Mouse (Mus musculus) G1E-ER4 (cell line): ENCODE data around the gene Paf1. TPM values are rescaled to one million over a fixed set of nuclear protein-coding genes. Genes with fewer than 3 reads are reported as not detected.

Experiments
- GATA1 ChIP-seq: IDR thresholded peaks from one replicate; pipeline ENCODE4 v1.8.0; 2012; ENCODE audit warnings: low read length, inconsistent platforms
- polyA plus RNA-seq: library from polyadenylated mRNA; stranded (reverse); fragments of >175 nt; gene quantifications from 2 replicates; pipeline ENCODE4 v1.2.3, GENCODE M21; 2012

Gene Paf1
- polyA plus RNA-seq, 1 experiment = 229 TPM

- no peak for TF ChIP-seq GATA1
These were observed 43.6 kb downstream of the Paf1 start for GRCm38 (mm10) chr7:28436271-28436904.

DNA sequence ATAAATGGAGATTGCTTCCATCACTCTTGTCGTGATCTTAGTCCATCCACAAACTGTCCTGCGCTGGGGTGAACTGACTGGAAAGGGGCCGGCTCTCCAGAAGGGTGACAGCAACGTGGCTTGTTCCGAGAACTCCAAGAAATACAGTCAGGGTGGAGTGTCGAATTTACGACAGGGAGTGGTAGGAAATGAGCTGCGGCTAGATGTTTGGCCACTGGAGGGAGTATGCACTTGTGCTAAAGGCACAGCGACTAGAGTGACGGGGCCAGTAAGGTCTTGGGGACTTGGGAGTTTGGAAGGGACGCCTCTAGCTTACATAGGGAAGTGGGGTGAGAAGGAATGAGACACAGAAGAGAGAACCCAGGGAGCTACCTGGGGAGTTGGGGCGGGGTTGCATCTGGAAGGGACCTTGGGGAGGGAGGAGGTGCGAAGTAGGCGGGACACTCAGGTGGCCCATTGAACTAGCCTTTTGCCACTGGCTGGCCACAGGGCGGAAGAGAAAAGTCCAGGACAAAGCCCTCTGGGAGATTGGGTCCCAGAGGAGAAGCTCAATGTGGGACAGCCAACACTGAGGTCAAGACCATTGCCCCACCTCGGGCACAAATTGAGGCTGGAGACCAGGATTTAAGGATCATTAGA lies 44.3 kb downstream of the Paf1 start, which contains the start of gene Gmfg:
Gmfg (plus strand) TSS at position 516 of the 639 bp plus-strand sequence.
- no peak for TF ChIP-seq GATA1

DNA sequence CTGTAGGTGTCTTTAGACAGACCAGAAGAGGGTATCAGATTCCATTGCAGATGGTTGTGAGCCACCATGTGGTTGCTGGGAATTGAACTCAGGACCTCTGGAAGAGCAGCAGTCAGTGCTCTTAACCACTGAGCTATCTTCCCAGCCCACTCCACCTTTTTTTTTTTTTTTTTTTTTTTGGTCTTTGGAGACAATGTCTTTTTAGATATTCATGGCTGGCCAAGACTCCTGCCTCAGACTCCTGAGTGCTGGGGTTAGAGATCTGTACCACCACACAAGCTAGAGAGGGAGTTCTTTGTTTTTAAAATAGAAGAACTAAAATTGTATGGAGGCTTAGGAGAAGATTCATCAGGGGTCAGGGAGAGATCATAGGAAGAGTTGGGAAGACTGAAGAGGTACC lies 45.2 kb downstream of the Paf1 start:
- TF ChIP-seq GATA1 = no peak

DNA sequence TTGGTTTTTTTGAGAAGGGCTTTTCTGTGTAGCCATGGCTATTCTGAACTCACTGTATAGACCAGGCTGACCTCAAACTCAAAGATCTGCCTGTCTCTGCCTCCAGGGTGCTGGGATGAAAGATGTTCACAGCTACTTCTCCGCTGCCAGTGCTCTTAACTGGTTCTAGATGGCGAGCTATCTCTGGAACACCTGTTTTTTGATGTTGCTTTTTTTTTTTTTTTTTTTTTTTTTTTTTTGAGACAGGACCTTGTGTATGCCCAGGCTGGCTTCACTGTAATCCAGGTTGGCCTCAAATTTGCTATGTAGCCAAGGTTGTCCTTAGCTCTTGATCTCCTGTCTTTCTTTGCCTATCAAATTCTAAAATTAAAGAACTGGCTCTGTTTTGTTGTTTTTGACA lies 46.0 kb downstream of the Paf1 start:
- no peak for TF ChIP-seq GATA1

- TF ChIP-seq GATA1 = no peak
These were observed 48.0 kb downstream of the Paf1 start for GRCm38 (mm10) chr7:28440739-28441138.

GRCm38 (mm10) chr7:28441776-28442485 lies 49.2 kb downstream of the Paf1 start:
- no peak for TF ChIP-seq GATA1

- no peak for TF ChIP-seq GATA1
These were observed 49.9 kb downstream of the Paf1 start for GRCm38 (mm10) chr7:28442688-28443087.

DNA sequence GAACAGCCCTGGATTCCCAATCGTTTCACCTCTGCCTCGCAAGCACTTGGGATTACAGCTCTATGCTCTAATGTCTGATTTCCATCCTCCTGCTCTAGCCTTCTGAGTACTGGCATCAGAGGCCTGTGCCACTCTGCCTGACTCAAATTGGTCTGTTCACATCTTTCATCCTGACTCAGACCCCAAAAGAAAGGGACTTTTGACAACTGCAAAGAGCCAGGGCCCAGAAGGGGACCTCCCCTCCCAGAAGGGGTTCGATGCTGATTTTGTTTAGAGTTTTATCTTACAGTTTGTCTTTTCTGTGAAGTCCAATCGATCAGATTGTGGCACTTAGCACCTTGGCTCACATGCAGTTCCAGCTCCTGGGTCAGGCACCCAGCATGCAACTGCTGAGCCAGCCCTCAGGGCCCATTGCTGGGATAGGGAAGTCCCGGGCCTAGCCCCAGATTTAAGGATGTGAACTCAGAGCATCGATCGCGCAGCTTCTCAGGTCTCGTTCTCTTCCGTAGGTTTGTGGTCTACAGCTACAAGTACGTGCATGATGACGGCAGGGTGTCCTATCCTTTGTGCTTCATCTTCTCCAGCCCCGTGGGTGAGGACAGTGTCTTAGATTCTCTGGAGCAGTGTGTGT lies 51.7 kb downstream of the Paf1 start:
- no peak for TF ChIP-seq GATA1

GRCm38 (mm10) chr7:28446446-28446845 lies 53.7 kb downstream of the Paf1 start:
- TF ChIP-seq GATA1 = no peak

GRCm38 (mm10) chr7:28447101-28447830 lies 54.5 kb downstream of the Paf1 start:
- no peak for TF ChIP-seq GATA1

DNA sequence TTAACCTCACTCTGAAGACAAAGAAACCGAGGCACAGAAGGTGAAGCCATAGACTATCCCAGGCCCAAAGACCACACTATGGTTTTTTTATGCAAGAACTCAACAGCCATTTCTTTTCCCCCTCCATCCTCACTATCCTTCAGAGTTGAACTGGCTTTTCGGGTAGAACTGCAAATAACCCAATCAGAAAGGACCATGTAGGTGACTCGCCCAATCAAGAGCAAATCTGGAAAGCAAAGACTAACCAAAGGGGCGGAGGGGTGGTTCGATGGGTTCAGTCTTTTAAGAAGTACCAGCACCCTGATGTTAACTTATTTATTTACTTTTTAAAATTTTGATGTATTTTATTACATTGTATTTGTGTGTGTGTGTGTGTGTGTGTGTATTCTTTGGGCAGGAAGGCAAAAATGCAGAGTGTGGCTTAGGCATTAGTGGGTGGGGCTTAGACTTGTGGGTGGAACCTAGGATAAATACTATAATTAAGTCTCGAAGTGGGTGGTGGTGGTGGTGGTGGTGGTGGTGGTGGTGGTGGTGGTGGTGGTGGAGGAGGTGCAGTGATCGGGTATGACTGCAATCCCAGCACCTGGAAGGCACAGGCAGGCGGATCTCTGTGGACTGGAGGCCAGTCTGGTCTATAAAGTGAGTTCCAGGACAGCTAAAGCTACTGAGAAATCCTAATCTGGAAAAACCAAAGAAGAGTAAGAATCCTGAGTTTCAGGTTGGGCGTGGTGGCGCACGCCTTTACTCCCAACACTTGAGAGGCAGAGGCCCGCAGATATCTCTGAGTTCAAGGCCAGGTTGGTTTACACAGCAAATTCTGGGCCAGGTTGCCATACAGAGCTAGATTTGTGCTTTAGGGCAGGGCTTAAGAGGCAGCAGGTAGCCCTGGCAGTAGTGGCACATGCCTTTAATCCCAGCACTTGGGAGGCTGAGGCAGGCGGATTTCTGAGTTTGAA lies 55.4 kb downstream of the Paf1 start:
- TF ChIP-seq GATA1 = no peak

Other genes starting within 250 kb of the Paf1 start
- gene Fbl, start 223.2 kb upstream of the Paf1 start, polyA plus RNA-seq = 951 and 979 TPM in 2 replicates
- 51.5 and 66.1 TPM in 2 replicates for gene Dyrk1b, start 213.5 kb upstream of the Paf1 start, polyA plus RNA-seq
- 90.4 and 132 TPM in 2 replicates for gene Eid2, start 125.1 kb upstream of the Paf1 start, polyA plus RNA-seq
- 49.9 and 67.9 TPM in 2 replicates for gene Eid2b, start 115.2 kb upstream of the Paf1 start, polyA plus RNA-seq
- gene Selenov, start 101.8 kb upstream of the Paf1 start, polyA plus RNA-seq = not detected in 2 replicates
- gene Dll3, start 90.7 kb upstream of the Paf1 start, polyA plus RNA-seq = 0.17 and 0.36 TPM in 2 replicates
- 254 and 431 TPM in 2 replicates for gene Timm50, start 80.9 kb upstream of the Paf1 start, polyA plus RNA-seq
- 164 and 237 TPM in 2 replicates for gene Supt5, start 54.2 kb upstream of the Paf1 start, polyA plus RNA-seq
- 1,552 and 2,390 TPM in 2 replicates for gene Rps16, start 42.3 kb upstream of the Paf1 start, polyA plus RNA-seq
- 15.2 and 16.0 TPM in 2 replicates for gene Plekhg2, start 20.4 kb upstream of the Paf1 start, polyA plus RNA-seq
- 19.6 and 21.6 TPM in 2 replicates for gene Zfp36, start 12.7 kb upstream of the Paf1 start, polyA plus RNA-seq
- gene Med29, start 243 bp upstream of the Paf1 start, polyA plus RNA-seq = 30.5 and 33.2 TPM in 2 replicates
- gene Gmfg, start 44.5 kb downstream of the Paf1 start, polyA plus RNA-seq = 1.3 and 1.7 TPM in 2 replicates
- 0.03 and 0.10 TPM in 2 replicates for gene Lrfn1, start 59.0 kb downstream of the Paf1 start, polyA plus RNA-seq
- not detected in 2 replicates for gene Ifnl2, start 117.5 kb downstream of the Paf1 start, polyA plus RNA-seq
- gene Ifnl3, start 129.9 kb downstream of the Paf1 start, polyA plus RNA-seq = not detected in 2 replicates
- gene Sycn, start 147.9 kb downstream of the Paf1 start, polyA plus RNA-seq = not detected in 2 replicates
- gene Nccrp1, start 154.3 kb downstream of the Paf1 start, polyA plus RNA-seq = not detected in 2 replicates
- gene Samd4b, start 205.2 kb downstream of the Paf1 start, polyA plus RNA-seq = 95.5 and 118 TPM in 2 replicates
- gene Pak4, start 205.2 kb downstream of the Paf1 start, polyA plus RNA-seq = 108 and 142 TPM in 2 replicates
- not detected in 2 replicates for gene Acp7, start 238.4 kb downstream of the Paf1 start, polyA plus RNA-seq